Mouse (Mus musculus) CD4-positive helper T cell, adult 2 months (primary cell): ENCODE data around the gene Ihh.

ENCODE experiments used
- DNase-seq: peaks from one replicate; pipeline ENCODE4 v3.0.0-alpha.2; 2012; ENCODE audit warnings: low read depth, missing footprints, low spot score

Ihh gene

GRCm38 (mm10) chr1:74947986-74948670, 3.3 kb downstream of the Ihh start:
- DNase-seq = no peak

- no peak for DNase-seq
Measured at GRCm38 (mm10) chr1:74941651-74942360, 9.7 kb downstream of the Ihh start.

GRCm38 (mm10) chr1:74939762-74940161, 11.7 kb downstream of the Ihh start:
- no peak for DNase-seq

DNA sequence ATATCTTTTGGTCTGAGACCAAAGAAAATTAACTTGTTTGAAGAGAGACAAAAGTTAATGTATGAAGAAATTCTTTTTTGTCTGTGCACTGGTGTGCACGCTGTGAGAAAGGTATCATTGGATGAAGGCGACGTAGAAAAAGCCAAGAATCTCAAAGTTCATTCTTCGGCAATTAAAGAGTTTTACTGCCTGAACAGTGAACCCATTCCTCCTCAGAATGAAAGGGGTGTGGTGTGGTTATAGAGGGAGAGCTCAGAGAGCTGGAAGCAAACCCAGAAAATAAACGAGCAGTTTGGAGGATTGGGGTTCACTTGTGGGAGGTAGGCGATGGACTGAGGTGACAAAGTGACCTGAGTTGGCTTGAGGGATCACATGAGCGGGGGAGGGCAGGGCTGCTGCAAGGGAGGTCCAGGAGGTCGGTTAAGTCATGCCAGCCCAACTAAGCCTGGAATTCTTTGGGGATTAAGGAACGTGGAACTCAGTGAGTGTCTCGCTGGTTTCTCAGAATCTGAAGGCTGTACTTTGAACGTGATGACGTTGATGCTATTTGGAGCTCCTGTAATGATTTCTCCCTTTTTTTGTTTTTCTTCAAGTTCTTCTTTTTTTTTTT, 15.1 kb downstream of the Ihh start:
- DNase-seq = no peak

GRCm38 (mm10) chr1:74935402-74935801, 16.1 kb downstream of the Ihh start, which contains the start of gene Cfap65:
Gene Cfap65 (minus strand): TSS chr1:74935599.
- no peak for DNase-seq

- no peak for DNase-seq
Measured at GRCm38 (mm10) chr1:74927621-74928296, 23.7 kb downstream of the Ihh start.

GRCm38 (mm10) chr1:74926721-74927120, 24.8 kb downstream of the Ihh start:
- DNase-seq = no peak

DNA sequence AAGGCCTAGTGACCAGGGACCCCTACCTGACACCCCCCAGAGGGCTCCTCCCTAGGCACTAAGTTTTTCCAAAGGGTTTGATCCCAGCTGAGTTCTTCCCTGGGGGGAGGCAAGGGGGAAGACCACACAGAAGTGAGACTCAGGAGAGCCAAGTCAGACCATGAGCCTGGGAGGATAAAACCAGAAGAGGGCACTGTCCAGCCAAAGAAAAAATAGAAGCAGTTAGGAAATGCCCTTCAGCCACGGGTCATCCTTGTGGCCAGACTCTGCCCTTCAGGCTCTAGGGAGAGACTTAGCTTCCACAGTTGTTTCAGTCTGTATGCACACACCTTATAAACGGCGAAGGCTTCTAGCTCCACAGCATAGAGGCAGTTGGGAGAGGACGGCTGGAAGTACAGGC, 27.0 kb downstream of the Ihh start:
- DNase-seq = no peak

DNA sequence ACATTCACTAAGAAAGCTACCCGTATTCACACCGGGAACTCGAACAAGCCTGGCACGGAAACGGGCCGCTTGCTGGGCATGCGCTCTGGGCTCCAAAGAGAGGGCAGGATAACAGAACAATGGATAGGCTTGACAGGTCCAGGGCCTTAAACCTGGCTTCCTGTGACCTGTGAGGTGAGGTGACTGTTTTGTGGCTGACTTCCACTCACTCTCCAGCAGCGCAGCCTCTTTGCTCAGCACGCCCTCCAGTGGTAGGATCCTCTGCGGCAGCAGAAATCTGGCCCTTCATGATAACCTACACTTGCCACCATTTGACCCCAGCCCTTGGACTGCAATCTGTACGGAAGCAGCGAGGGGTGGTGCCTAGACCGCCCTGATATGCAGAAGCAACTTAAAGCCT, 35.8 kb downstream of the Ihh start:
- DNase-seq = no peak

DNA sequence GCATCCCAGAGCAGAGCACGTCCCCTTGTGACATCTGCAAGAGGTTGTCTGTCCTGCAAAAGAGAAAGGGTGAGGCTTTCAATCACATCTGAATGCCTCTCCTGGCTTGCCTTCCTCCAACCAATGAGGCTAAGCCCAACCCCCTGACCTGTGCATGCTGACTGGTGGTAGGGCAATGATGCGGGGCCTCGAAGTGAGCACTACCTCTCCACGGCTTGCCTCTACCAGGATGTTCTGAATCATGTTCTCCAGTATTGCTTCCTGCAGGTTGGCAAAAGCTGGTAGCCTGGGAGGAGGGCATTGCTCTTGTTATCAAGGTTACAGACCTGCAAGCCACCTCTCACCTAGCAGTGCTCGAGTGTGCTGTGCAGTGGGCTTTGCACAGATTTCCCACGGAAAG, 49.3 kb downstream of the Ihh start:
- no peak for DNase-seq

- peak; percentile 30 for DNase-seq
Measured at GRCm38 (mm10) chr1:74901686-74902085, 49.8 kb downstream of the Ihh start.

- no peak for DNase-seq
Measured at GRCm38 (mm10) chr1:74900341-74901285, 50.9 kb downstream of the Ihh start.

GRCm38 (mm10) chr1:74898656-74899431, 52.6 kb downstream of the Ihh start:
- no peak for DNase-seq

DNA sequence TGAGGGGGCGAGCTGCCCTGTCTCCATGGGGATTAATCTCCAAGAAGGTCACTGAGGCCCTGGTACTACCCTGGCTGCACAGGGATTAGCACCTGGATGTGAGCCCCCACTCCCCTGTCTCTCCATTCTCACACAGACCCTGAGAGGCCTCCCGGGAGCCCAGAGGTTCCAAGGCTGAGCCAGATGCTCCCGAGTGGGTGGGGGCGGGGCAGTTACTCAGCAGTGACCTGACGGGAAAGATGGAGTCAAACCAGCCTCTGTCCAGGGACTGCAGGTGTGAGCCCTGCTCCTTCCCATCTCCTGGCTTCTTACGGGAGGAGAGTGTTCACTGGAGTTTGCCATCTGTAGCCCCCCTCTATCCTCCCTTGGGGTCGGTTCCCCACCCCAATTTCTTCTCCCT, 53.5 kb downstream of the Ihh start:
- DNase-seq = no peak
